Mouse (Mus musculus) testis, postnatal 14 days (tissue): ENCODE measurements at regions not wholly inside any gene's neighbourhood (a gene's known extent, or its start where the extent isn't known, plus 50 kb on each side); places are given as distances from the start of the nearest gene placed in this dataset.

Source experiments
- DNase-seq: peaks from one replicate; pipeline ENCODE4 v3.0.0; 2021; ENCODE audit warnings: low spot score

DNA sequence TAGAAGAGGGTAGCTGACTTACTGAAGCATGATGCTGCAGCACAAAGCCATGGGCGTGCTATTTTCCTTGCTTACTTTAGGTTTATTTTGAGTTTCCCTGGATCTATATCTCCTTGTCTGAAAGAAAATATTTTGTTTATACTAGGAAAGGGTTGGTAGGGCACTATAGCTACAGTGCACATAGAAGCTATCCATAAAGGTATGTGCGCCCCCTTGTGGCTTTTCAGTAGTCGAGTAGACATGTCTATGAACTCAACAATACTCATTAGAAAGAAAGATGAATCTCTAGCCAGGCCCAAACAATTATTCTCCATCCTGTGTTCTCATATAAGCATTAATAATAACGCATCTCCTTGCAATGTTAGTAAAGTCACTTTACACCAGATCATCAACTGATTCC, 114.3 kb downstream of the Rab38 start:
- DNase-seq, result peak; percentile 8

- DNase-seq, result no peak
These were observed 115.0 kb downstream of the Rab38 start for GRCm38 (mm10) chr7:88544976-88545654.

- no peak for DNase-seq
These were observed 145.0 kb downstream of the Rab38 start for GRCm38 (mm10) chr7:88575073-88575472.

DNA sequence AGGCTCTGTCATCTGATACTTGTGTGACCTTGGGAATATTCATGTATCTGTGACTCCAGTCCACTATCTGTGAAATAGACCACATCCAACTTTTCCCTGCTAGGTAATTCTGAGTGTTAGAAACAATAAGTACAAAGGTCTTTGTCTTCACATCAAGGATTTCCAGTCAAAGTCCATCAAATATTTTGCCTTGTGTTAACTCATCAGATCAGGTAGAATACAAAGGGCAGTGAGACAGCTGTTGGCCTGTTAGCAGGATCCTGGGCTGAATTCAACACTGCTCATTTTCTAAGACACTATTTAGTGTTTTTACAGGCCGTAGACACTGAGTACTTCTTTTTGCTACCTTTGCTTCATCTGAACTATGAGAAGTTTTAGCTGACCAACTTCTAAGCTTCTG, 170.7 kb downstream of the Rab38 start:
- no peak for DNase-seq
